Mouse (Mus musculus): ENCODE measurements around the gene Ssh1. TPM values are rescaled to one million over a fixed set of nuclear protein-coding genes. Genes with fewer than 3 reads are reported as not detected.

The Ssh1 gene
- polyA plus RNA-seq, 1 experiment from 2014 or later = 16.5 TPM

GRCm38 (mm10) chr5:113966452-113967150, 27.1 kb downstream of the Ssh1 start:
- Histone ChIP-seq H3K4me2 (ENCODE audit: low read depth, low read length) (no peak overlapping the region), H3K4me1 (ENCODE audit: control insufficient read depth, insufficient read depth, low read length) (no peaks in the 10 kb centered on the region), H3K27me3 (replicated peaks; ENCODE audit: control insufficient read depth, insufficient read depth, low read length) (no peaks in the 10 kb centered on the region), H3K9ac (ENCODE audit: low read depth, low read length) (no peak overlapping the region), H3K4me3 (ENCODE audit: low read depth, low read length) (no peak overlapping the region), H3K9me3 (ENCODE audit: control insufficient read depth, low read length) (no peaks in the 10 kb centered on the region), H3K27ac (replicated peaks; ENCODE audit: low read depth, low read length) (no peak overlapping the region), H3K36me3 (ENCODE audit: control insufficient read depth, insufficient read depth, low read length) (peaks cover 64% of the 10 kb centered on the region)
- no peak for ATAC-seq (ENCODE audit: low read depth)
- 91% methylated on average over 13 of the region's 13 CpGs for WGBS
- DNase-seq (ENCODE audit: low spot score) = no peak

GRCm38 (mm10) chr5:113965659-113966185, 28.0 kb downstream of the Ssh1 start:
- Histone ChIP-seq H3K9ac (ENCODE audit: low read depth, low read length) (no peak overlapping the region), H3K4me1 (ENCODE audit: control insufficient read depth, insufficient read depth, low read length) (no peaks in the 10 kb centered on the region), H3K36me3 (ENCODE audit: control insufficient read depth, insufficient read depth, low read length) (peaks cover 71% of the 10 kb centered on the region), H3K27me3 (replicated peaks; ENCODE audit: control insufficient read depth, insufficient read depth, low read length) (no peaks in the 10 kb centered on the region), H3K27ac (replicated peaks; ENCODE audit: low read depth, low read length) (no peak overlapping the region), H3K9me3 (ENCODE audit: control insufficient read depth, low read length) (no peaks in the 10 kb centered on the region), H3K4me3 (ENCODE audit: low read depth, low read length) (no peak overlapping the region), H3K4me2 (ENCODE audit: low read depth, low read length) (no peak overlapping the region)
- no peak for DNase-seq (ENCODE audit: low spot score)
- no peak for ATAC-seq (ENCODE audit: low read depth)
- 97% methylated on average over 6 of the region's 7 CpGs for WGBS

GRCm38 (mm10) chr5:113964972-113965371, 28.7 kb downstream of the Ssh1 start:
- Histone ChIP-seq H3K9ac (ENCODE audit: low read depth, low read length) (no peak overlapping the region), H3K27ac (replicated peaks; ENCODE audit: low read depth, low read length) (no peak overlapping the region), H3K4me3 (ENCODE audit: low read depth, low read length) (no peak overlapping the region), H3K27me3 (replicated peaks; ENCODE audit: control insufficient read depth, insufficient read depth, low read length) (no peaks in the 10 kb centered on the region), H3K4me1 (ENCODE audit: control insufficient read depth, insufficient read depth, low read length) (no peaks in the 10 kb centered on the region), H3K9me3 (ENCODE audit: control insufficient read depth, low read length) (no peaks in the 10 kb centered on the region), H3K4me2 (ENCODE audit: low read depth, low read length) (no peak overlapping the region), H3K36me3 (ENCODE audit: control insufficient read depth, insufficient read depth, low read length) (peaks cover 70% of the 10 kb centered on the region)
- ATAC-seq (ENCODE audit: low read depth) = no peak
- WGBS = 81% methylated on average over 14 of the region's 14 CpGs
- no peak for DNase-seq (ENCODE audit: low spot score)

GRCm38 (mm10) chr5:113961776-113962175, 31.9 kb downstream of the Ssh1 start:
- WGBS = 70% methylated on average over 7 of the region's 7 CpGs
- Histone ChIP-seq H3K4me1 (ENCODE audit: control insufficient read depth, insufficient read depth, low read length) (no peaks in the 10 kb centered on the region), H3K36me3 (ENCODE audit: control insufficient read depth, insufficient read depth, low read length) (peaks cover 50% of the 10 kb centered on the region), H3K27me3 (replicated peaks; ENCODE audit: control insufficient read depth, insufficient read depth, low read length) (no peaks in the 10 kb centered on the region), H3K27ac (replicated peaks; ENCODE audit: low read depth, low read length) (no peak overlapping the region), H3K4me2 (ENCODE audit: low read depth, low read length) (no peak overlapping the region), H3K9me3 (ENCODE audit: control insufficient read depth, low read length) (no peaks in the 10 kb centered on the region), H3K9ac (ENCODE audit: low read depth, low read length) (no peak overlapping the region), H3K4me3 (ENCODE audit: low read depth, low read length) (no peak overlapping the region)
- DNase-seq (ENCODE audit: low spot score) = no peak
- no peak for ATAC-seq (ENCODE audit: low read depth)

- H3K9me3 ChIP-seq (ENCODE audit: control insufficient read depth, low read length) = no peaks in the 10 kb centered on the region
- no peak overlapping the region for H3K4me3 ChIP-seq (ENCODE audit: low read depth, low read length)
- no peak overlapping the region for H3K9ac ChIP-seq (ENCODE audit: low read depth, low read length)
- H3K36me3 ChIP-seq (ENCODE audit: control insufficient read depth, insufficient read depth, low read length) = peaks cover 40% of the 10 kb centered on the region
- 78% methylated on average over 8 of the region's 8 CpGs for WGBS
- no peaks in the 10 kb centered on the region for H3K4me1 ChIP-seq (ENCODE audit: control insufficient read depth, insufficient read depth, low read length)
- no peak for DNase-seq (ENCODE audit: low spot score)
- H3K27ac ChIP-seq (replicated peaks; ENCODE audit: low read depth, low read length) = no peak overlapping the region
- no peak overlapping the region for H3K4me2 ChIP-seq (ENCODE audit: low read depth, low read length)
- H3K27me3 ChIP-seq (replicated peaks; ENCODE audit: control insufficient read depth, insufficient read depth, low read length) = no peaks in the 10 kb centered on the region
- no peak for ATAC-seq (ENCODE audit: low read depth)
Measured at GRCm38 (mm10) chr5:113960416-113960815, 33.3 kb downstream of the Ssh1 start.

- Histone ChIP-seq H3K9ac (ENCODE audit: low read depth, low read length) (no peak overlapping the region), H3K27ac (replicated peaks; ENCODE audit: low read depth, low read length) (no peak overlapping the region), H3K4me1 (ENCODE audit: control insufficient read depth, insufficient read depth, low read length) (no peaks in the 10 kb centered on the region), H3K36me3 (ENCODE audit: control insufficient read depth, insufficient read depth, low read length) (peaks cover 38% of the 10 kb centered on the region), H3K4me2 (ENCODE audit: low read depth, low read length) (no peak overlapping the region), H3K9me3 (ENCODE audit: control insufficient read depth, low read length) (no peaks in the 10 kb centered on the region), H3K27me3 (replicated peaks; ENCODE audit: control insufficient read depth, insufficient read depth, low read length) (no peaks in the 10 kb centered on the region), H3K4me3 (ENCODE audit: low read depth, low read length) (no peak overlapping the region)
- no peak for DNase-seq (ENCODE audit: low spot score)
- no peak for ATAC-seq (ENCODE audit: low read depth)
- WGBS = 17% methylated on average over 6 of the region's 6 CpGs
Measured at GRCm38 (mm10) chr5:113959039-113959438, 34.7 kb downstream of the Ssh1 start.

- Histone ChIP-seq H3K27me3 (replicated peaks; ENCODE audit: control insufficient read depth, insufficient read depth, low read length) (no peaks in the 10 kb centered on the region), H3K4me3 (ENCODE audit: low read depth, low read length) (no peak overlapping the region), H3K36me3 (ENCODE audit: control insufficient read depth, insufficient read depth, low read length) (peaks cover 51% of the 10 kb centered on the region), H3K27ac (replicated peaks; ENCODE audit: low read depth, low read length) (no peak overlapping the region), H3K9me3 (ENCODE audit: control insufficient read depth, low read length) (no peaks in the 10 kb centered on the region), H3K4me2 (ENCODE audit: low read depth, low read length) (no peak overlapping the region), H3K9ac (ENCODE audit: low read depth, low read length) (no peak overlapping the region), H3K4me1 (ENCODE audit: control insufficient read depth, insufficient read depth, low read length) (no peaks in the 10 kb centered on the region)
- WGBS = 6% methylated on average over 4 of the region's 4 CpGs
- peak; percentile 76 for DNase-seq (ENCODE audit: low spot score)
- ATAC-seq (ENCODE audit: low read depth) = peak; percentile 67
Measured at GRCm38 (mm10) chr5:113956510-113956909, 37.2 kb downstream of the Ssh1 start.

- Histone ChIP-seq H3K4me2 (ENCODE audit: low read depth, low read length) (no peak overlapping the region), H3K36me3 (ENCODE audit: control insufficient read depth, insufficient read depth, low read length) (peaks cover 52% of the 10 kb centered on the region), H3K4me1 (ENCODE audit: control insufficient read depth, insufficient read depth, low read length) (no peaks in the 10 kb centered on the region), H3K4me3 (ENCODE audit: low read depth, low read length) (no peak overlapping the region), H3K9me3 (ENCODE audit: control insufficient read depth, low read length) (no peaks in the 10 kb centered on the region), H3K9ac (ENCODE audit: low read depth, low read length) (no peak overlapping the region), H3K27ac (replicated peaks; ENCODE audit: low read depth, low read length) (no peak overlapping the region), H3K27me3 (replicated peaks; ENCODE audit: control insufficient read depth, insufficient read depth, low read length) (no peaks in the 10 kb centered on the region)
- DNase-seq (ENCODE audit: low spot score) (no peak), ATAC-seq (ENCODE audit: low read depth) (no peak)
- 85% methylated on average over 8 of the region's 8 CpGs for WGBS
Measured at GRCm38 (mm10) chr5:113955691-113956090, 38.0 kb downstream of the Ssh1 start.

- no peak overlapping the region for H3K4me3 ChIP-seq (ENCODE audit: low read depth, low read length)
- no peaks in the 10 kb centered on the region for H3K27me3 ChIP-seq (replicated peaks; ENCODE audit: control insufficient read depth, insufficient read depth, low read length)
- no peaks in the 10 kb centered on the region for H3K9me3 ChIP-seq (ENCODE audit: control insufficient read depth, low read length)
- WGBS = 94% methylated on average over 5 of the region's 5 CpGs
- no peak overlapping the region for H3K9ac ChIP-seq (ENCODE audit: low read depth, low read length)
- no peaks in the 10 kb centered on the region for H3K4me1 ChIP-seq (ENCODE audit: control insufficient read depth, insufficient read depth, low read length)
- H3K36me3 ChIP-seq (ENCODE audit: control insufficient read depth, insufficient read depth, low read length) = peaks cover 53% of the 10 kb centered on the region
- ATAC-seq (ENCODE audit: low read depth) (no peak), DNase-seq (ENCODE audit: low spot score) (no peak)
- no peak overlapping the region for H3K4me2 ChIP-seq (ENCODE audit: low read depth, low read length)
- no peak overlapping the region for H3K27ac ChIP-seq (replicated peaks; ENCODE audit: low read depth, low read length)
Measured at GRCm38 (mm10) chr5:113955281-113955680, 38.4 kb downstream of the Ssh1 start.

Data from embryonic facial prominence, embryonic 14.5 days (tissue).